Mouse (Mus musculus) kidney, postnatal 0 days (tissue): ENCODE measurements at regions not wholly inside any gene's neighbourhood (a gene's known extent, or its start where the extent isn't known, plus 50 kb on each side); places are given as distances from the start of the nearest gene placed in this dataset.
A peak's percentile ranks its signal among the peaks of the same experiment; 100 is the strongest.

ENCODE experiments used
- ATAC-seq: fragments of 200-750 bp; cut with Nextera tagmentation; replicated peaks from 2 replicates; pipeline ENCODE4 v1.8.0; 2017; ENCODE audit warnings: low read depth, moderate number of reproducible peaks, moderate TSS enrichment, moderate library complexity; ENCODE audit not compliant: low FRiP score
- DNase-seq: peaks from one replicate; pipeline ENCODE4 v3.0.0-alpha.2; 2016; ENCODE audit warnings: low spot score
- H3K27ac ChIP-seq: fragments of 300-500 bp; sonication (generic); 2 replicates; pipeline ENCODE4 v1.5.1; 2014; ENCODE audit warnings: mild to moderate bottlenecking
- H3K27me3 ChIP-seq: fragments of 300-500 bp; sonication (generic); 2 replicates; pipeline ENCODE4 v1.6.1; 2014; ENCODE audit warnings: low read length, mixed read lengths; ENCODE audit not compliant: insufficient read depth
- H3K36me3 ChIP-seq: fragments of 300-500 bp; sonication (generic); 2 replicates; pipeline ENCODE4 v1.6.1; 2014; ENCODE audit warnings: low read length, mixed read lengths; ENCODE audit not compliant: insufficient read depth
- H3K4me1 ChIP-seq: fragments of 300-500 bp; sonication (generic); replicated peaks from 2 replicates; pipeline ENCODE4 v1.6.1; 2014; ENCODE audit warnings: antibody characterized with exemption, low read length, mixed read lengths; ENCODE audit not compliant: insufficient read depth
- H3K4me2 ChIP-seq: fragments of 300-500 bp; sonication (generic); 2 replicates; pipeline ENCODE4 v1.6.1; 2014; ENCODE audit warnings: mild to moderate bottlenecking, low read length, moderate library complexity, mixed read lengths
- H3K4me3 ChIP-seq: fragments of 300-500 bp; sonication (generic); replicated peaks from 2 replicates; pipeline ENCODE4 v1.5.1; 2014; ENCODE audit warnings: low read depth, low read length
- H3K9ac ChIP-seq: fragments of 300-500 bp; sonication (generic); 2 replicates; pipeline ENCODE4 v1.6.1; 2014; ENCODE audit warnings: low read depth, low read length
- H3K9me3 ChIP-seq: fragments of 300-500 bp; sonication (generic); replicated peaks from 2 replicates; pipeline ENCODE4 v1.6.1; 2016; ENCODE audit warnings: low read length, inconsistent platforms, mixed read lengths
- CTCF ChIP-seq: IDR thresholded peaks from 2 replicates; pipeline ENCODE4 v1.5.1; 2016; ENCODE audit warnings: antibody characterized with exemption, low read depth, mild to moderate bottlenecking, moderate library complexity
- WGBS: fragments of 180-500 bp; shearing (Covaris S2); extraction: QIAGEN DNeasy Blood & Tissue Kit; methylation state at CpG from one replicate; pipeline ENCODE4 v1.1.7; 2014; 5-methylcytosine and 5-hydroxymethylcytosine counted together

DNA sequence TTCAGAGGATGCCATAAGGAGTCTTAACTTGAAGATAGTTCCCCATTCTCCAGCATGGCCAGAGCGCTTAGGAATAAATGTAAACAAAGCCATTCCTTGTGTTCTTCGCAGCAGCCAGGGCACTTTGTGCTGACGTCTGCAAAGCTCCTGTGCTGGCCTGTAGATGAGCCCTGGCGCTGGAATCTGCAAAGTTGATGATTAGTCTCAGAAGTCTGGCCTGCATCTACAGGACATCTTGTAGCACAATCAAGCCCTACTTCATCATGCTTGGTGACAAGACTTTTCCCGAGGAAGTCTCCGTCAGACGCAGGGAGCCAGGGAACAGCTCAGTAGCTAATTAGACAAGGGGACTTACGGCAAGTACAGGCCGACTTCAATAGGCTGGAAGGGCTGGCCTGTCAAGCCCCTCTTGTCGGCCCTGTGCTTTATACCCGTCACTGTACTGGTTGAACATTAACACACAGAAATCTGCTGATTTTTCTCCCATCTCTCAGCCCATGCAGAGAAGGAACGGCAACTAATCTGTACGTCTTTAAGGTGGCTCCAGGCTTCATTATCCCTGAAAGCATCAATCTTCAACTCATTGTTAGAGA lies 87.6 kb upstream of the Nrbf2 start:
- 0 out of 2 replicates have a peak, but pooled peaks have one; percentile 33 for ATAC-seq
- H3K4me3 ChIP-seq = no peak overlapping the region
- no peaks in the 10 kb centered on the region for H3K36me3 ChIP-seq
- WGBS = 31% methylated on average over 13 of the region's 13 CpGs
- H3K9ac ChIP-seq = no peak overlapping the region
- no peak overlapping the region for H3K4me2 ChIP-seq
- no peaks in the 10 kb centered on the region for H3K9me3 ChIP-seq
- no peaks in the 10 kb centered on the region for H3K27me3 ChIP-seq
- no peaks in the 10 kb centered on the region for H3K4me1 ChIP-seq
- no peak for TF ChIP-seq CTCF
- DNase-seq = peak; percentile 52
- H3K27ac ChIP-seq = no peak overlapping the region; the same call in 1 of the 2 replicates

DNA sequence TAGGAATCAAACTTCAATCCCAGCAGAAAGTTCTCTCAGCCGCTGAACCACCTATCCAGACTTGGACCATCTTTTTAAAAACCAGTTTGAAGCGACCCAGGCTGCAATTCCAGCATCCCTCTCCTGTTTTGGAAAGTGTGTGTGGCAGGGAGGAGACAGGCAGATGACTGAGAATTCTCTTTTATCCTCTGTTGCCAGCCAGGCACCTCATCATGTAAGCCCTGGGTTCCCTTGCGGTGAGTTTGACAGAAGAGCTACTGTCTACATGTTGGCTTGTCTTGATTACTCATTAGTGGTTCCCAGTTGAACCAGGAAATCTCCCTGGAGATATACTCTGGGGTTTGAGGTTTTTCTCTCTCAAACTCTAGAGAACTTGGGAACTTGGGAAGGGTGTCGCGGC lies 91.5 kb upstream of the Nrbf2 start:
- Histone ChIP-seq H3K9me3 (no peaks in the 10 kb centered on the region), H3K4me1 (no peaks in the 10 kb centered on the region), H3K4me3 (no peak overlapping the region), H3K27me3 (no peaks in the 10 kb centered on the region), H3K4me2 (no peak overlapping the region), H3K9ac (no peak overlapping the region), H3K36me3 (no peaks in the 10 kb centered on the region), H3K27ac (no peak overlapping the region)
- ATAC-seq = no peak
- TF ChIP-seq CTCF = no peak
- DNase-seq = no peak
- 94% methylated on average over 5 of the region's 5 CpGs for WGBS

DNA sequence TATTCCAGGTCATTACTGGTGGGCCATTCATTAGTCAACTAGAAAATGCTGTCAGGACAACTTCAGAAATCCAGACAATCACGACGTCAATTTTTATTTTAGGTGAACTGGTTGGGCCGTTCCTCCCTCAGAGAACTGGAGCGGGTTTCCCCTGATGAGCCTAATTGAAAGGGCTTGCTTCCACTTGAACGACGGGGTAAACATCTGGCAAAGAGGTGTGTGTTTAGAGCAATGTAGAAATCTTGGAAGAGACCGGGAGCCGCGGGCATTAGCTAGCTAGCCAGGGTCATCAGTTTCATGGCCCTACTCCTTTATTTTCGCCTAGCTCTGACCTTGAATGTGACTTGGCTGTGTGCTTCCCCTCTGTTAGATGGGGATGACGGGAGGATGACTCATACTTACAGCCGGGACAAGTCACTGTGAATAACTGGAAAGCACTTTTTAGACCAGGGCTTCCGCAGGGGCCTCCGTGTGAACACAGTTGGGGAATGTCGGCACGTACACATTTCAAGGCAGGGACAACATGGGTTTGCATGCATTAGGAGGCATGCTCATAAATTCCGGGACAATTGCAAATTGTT lies 92.6 kb upstream of the Nrbf2 start:
- Histone ChIP-seq H3K4me2 (peak overlapping the region; percentile 23; the same call in 1 of the 2 replicates), H3K9ac (no peak overlapping the region), H3K9me3 (no peaks in the 10 kb centered on the region), H3K4me3 (no peak overlapping the region), H3K4me1 (no peaks in the 10 kb centered on the region), H3K27ac (no peak overlapping the region), H3K27me3 (no peaks in the 10 kb centered on the region), H3K36me3 (no peaks in the 10 kb centered on the region)
- no peak for TF ChIP-seq CTCF
- ATAC-seq (no peak; the same call in 1 of the 2 replicates), DNase-seq (peak; percentile 78)
- 32% methylated on average over 17 of the region's 17 CpGs for WGBS

DNA sequence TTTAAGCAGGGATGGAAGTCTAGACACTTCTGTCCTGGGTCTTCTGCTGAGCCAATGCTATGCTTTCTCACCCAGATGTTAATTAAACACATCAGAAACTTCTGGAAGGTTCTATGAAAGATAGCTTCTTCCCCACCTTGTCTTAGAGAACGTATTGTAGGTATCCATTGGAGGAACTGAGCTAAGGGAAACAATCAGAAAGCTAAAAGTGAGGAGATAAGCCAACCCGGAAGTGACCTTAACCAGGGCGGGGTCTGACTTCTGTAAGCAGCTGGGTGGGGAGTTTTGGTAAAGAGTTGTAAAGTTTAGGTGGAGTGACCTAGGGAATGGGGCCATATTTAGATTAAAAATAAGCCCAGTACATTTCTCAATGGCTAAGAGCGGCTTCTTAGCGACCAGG lies 95.1 kb upstream of the Nrbf2 start:
- Histone ChIP-seq H3K9ac (no peak overlapping the region), H3K4me1 (no peaks in the 10 kb centered on the region), H3K27ac (no peak overlapping the region), H3K9me3 (no peaks in the 10 kb centered on the region), H3K4me3 (no peak overlapping the region), H3K4me2 (no peak overlapping the region), H3K36me3 (no peaks in the 10 kb centered on the region), H3K27me3 (no peaks in the 10 kb centered on the region)
- ATAC-seq (no peak), DNase-seq (no peak)
- TF ChIP-seq CTCF = no peak
- WGBS = 89% methylated on average over 5 of the region's 5 CpGs

DNA sequence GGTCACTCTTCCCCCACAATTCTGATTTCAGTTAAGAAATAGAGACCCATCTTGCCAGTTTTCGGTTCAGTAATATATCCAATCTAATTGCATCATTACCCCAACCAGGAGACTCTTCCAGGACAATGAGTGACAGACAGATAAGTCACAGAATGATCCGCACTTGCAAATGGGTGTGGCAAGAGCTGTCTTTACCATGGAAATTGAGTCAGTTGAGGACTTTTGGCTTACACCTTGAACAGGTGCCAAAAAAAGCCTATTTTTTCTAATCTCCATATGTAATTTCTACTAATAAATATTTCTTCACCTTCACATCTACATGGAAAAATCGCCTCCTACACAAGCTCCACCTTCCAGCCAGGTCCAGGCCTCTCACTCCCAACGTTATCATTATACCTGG lies 98.2 kb upstream of the Nrbf2 start:
- Histone ChIP-seq H3K4me3 (no peak overlapping the region), H3K4me2 (no peak overlapping the region), H3K27ac (no peak overlapping the region), H3K36me3 (no peaks in the 10 kb centered on the region), H3K9ac (no peak overlapping the region), H3K27me3 (no peaks in the 10 kb centered on the region), H3K9me3 (no peaks in the 10 kb centered on the region), H3K4me1 (no peaks in the 10 kb centered on the region)
- ATAC-seq (no peak), DNase-seq (no peak)
- no peak for TF ChIP-seq CTCF
- 86% methylated on average over 4 of the region's 4 CpGs for WGBS

DNA sequence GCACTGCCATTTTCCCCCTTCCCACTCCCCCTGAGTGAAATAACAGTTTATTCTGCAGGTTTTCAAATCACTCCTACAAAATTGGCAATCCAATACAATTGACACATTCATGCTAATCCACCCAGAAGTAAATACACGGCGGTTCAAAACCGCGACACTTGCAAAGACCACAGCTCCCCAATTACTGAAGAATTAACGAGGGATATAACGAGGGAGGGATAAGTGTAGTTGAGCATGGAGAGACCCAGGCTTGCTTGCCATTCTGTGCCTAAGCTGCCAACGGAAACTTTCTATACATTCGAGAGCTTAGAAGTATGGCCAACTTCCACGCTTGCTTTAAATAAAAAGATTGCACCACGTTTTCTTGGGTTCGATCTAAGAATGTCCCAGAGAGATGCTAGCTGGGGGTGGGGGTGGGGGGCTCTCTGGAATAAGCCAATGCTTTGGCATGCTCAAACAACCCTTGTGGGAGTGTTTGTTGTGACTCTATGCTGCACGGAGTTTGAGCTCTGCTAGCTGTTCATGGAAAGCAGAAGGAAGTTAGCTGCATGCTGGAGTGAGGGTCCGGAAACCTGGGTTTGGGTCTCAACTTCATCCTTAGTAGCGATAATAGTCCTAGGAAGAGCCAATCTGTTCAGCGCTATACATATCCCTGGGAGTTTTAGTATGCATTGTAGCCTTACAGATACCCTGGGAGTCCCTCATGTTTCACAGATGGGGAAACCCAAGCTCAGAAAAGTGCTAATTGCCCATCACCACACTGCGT lies 98.9 kb upstream of the Nrbf2 start:
- Histone ChIP-seq H3K4me1 (no peaks in the 10 kb centered on the region), H3K27me3 (no peaks in the 10 kb centered on the region), H3K4me2 (no peak overlapping the region), H3K36me3 (no peaks in the 10 kb centered on the region), H3K27ac (no peak overlapping the region), H3K4me3 (no peak overlapping the region), H3K9ac (no peak overlapping the region), H3K9me3 (no peaks in the 10 kb centered on the region)
- no peak for TF ChIP-seq CTCF
- WGBS = 75% methylated on average over 16 of the region's 16 CpGs
- ATAC-seq (no peak), DNase-seq (no peak)
